Mouse (Mus musculus) erythroblast, embryonic 14.5 days (primary cell): Measurements from ENCODE around the gene Rnf207.

Experiments
- GATA1 ChIP-seq: IDR thresholded peaks from 2 replicates; pipeline ENCODE4 v1.6.1; 2012; ENCODE audit warnings: low read length, inconsistent platforms, mixed read lengths
- TAL1 ChIP-seq: IDR thresholded peaks from 3 replicates; pipeline ENCODE4 v1.6.1; 2012; ENCODE audit warnings: low read length, inconsistent platforms, mixed read lengths

GRCm38 (mm10) chr4:152282721-152283120, 36.1 kb downstream of the Rnf207 start:
- TF ChIP-seq GATA1: no peak
- no peak for TF ChIP-seq TAL1
